Mouse (Mus musculus): ENCODE results near the gene Exoc4. TPM values are rescaled to one million over a fixed set of nuclear protein-coding genes. Genes with fewer than 3 reads are reported as not detected.

Gene Exoc4
- polyA plus RNA-seq, 1 experiment from 2014 or later: 8.8 TPM

DNA sequence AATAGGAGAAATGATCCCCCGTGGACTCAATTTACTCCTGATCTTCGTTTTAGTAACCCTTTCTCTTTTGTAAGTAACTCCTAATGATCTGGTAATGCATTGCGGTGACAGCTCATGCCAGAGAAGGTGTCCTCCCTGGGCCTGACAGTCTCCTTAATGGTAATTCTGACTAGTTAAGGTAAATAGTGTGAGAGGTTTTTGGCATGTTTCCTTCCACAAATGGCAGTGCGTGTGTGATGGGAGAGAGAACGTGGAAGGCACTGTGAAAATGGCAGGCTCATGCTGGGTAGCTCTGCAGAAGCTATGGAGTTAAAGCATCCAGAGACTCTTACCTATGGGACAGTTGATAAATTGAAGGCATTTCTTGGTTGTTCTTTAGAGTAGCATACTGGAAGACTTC lies 15.1 kb downstream of the Exoc4 start:
- Histone ChIP-seq H3K4me2 (replicated peaks; ENCODE audit: low read depth) (no peak overlapping the region), H3K9ac (ENCODE audit: low read depth, low read length) (no peak overlapping the region), H3K4me1 (replicated peaks; ENCODE audit: control insufficient read depth, insufficient read depth, low read length) (no peaks in the 10 kb centered on the region), H3K4me3 (ENCODE audit: low read depth, low read length) (no peak overlapping the region), H3K36me3 (ENCODE audit: control insufficient read depth, insufficient read depth) (peaks cover 18% of the 10 kb centered on the region), H3K27me3 (replicated peaks; ENCODE audit: control insufficient read depth, insufficient read depth, low read length) (no peaks in the 10 kb centered on the region), H3K27ac (ENCODE audit: low read depth, low read length) (no peak overlapping the region), H3K9me3 (ENCODE audit: control insufficient read depth) (no peaks in the 10 kb centered on the region)
- no peak for TF ChIP-seq CTCF (IDR thresholded peaks at IDR 0.05; ENCODE audit: low read depth)
- 63% methylated on average over 5 of the region's 5 CpGs for WGBS
- ATAC-seq: no peak

DNA sequence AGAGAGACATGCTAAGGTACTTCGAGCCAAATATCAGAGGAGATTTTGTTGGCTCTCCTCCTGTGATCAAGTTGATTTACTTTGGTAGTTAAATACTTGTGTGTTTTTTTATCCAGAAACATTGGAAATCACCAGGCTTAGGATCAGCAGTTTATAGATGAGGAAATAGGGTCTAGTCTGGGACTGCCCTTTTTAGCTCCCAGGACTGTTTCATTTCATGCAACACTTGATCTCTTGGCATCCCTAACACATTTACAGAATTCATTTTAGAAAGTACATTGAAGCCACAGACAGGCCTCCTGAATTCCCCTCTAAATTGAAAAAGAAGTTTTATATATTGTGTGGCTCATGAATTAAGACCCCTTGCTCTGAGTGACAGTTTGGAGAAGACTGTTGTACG lies 15.5 kb downstream of the Exoc4 start:
- ATAC-seq: no peak
- Histone ChIP-seq H3K9me3 (ENCODE audit: control insufficient read depth) (no peaks in the 10 kb centered on the region), H3K36me3 (ENCODE audit: control insufficient read depth, insufficient read depth) (peaks cover 20% of the 10 kb centered on the region), H3K27me3 (replicated peaks; ENCODE audit: control insufficient read depth, insufficient read depth, low read length) (no peaks in the 10 kb centered on the region), H3K4me3 (ENCODE audit: low read depth, low read length) (no peak overlapping the region), H3K27ac (ENCODE audit: low read depth, low read length) (no peak overlapping the region), H3K4me1 (replicated peaks; ENCODE audit: control insufficient read depth, insufficient read depth, low read length) (no peaks in the 10 kb centered on the region), H3K9ac (ENCODE audit: low read depth, low read length) (no peak overlapping the region), H3K4me2 (replicated peaks; ENCODE audit: low read depth) (no peak overlapping the region)
- TF ChIP-seq CTCF (IDR thresholded peaks at IDR 0.05; ENCODE audit: low read depth): no peak
- 85% methylated on average over 2 of the region's 2 CpGs for WGBS

DNA sequence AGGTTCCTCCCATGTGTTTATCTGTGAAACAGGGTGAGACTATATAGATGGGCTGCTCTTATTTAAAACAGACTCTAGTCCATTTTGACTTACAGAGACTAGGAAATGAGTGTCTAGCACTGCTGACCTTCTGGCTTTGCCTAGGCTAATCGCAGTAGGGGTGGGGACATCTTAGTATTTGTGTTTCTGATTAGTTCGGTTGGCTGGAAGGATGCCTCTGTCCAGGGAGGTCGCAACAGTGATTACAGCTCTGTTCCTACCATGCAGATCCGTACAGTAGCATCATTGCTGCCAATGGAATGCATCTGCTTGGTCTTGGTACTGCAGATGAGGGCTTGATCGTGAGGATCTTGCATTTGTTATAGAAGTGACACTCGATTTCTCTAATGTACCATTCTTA lies 18.7 kb downstream of the Exoc4 start:
- ATAC-seq: no peak
- H3K27me3 ChIP-seq (replicated peaks; ENCODE audit: control insufficient read depth, insufficient read depth, low read length): no peaks in the 10 kb centered on the region
- H3K4me3 ChIP-seq (ENCODE audit: low read depth, low read length): no peak overlapping the region
- peaks cover 18% of the 10 kb centered on the region for H3K36me3 ChIP-seq (ENCODE audit: control insufficient read depth, insufficient read depth)
- no peaks in the 10 kb centered on the region for H3K9me3 ChIP-seq (ENCODE audit: control insufficient read depth)
- H3K9ac ChIP-seq (ENCODE audit: low read depth, low read length): no peak overlapping the region
- H3K4me1 ChIP-seq (replicated peaks; ENCODE audit: control insufficient read depth, insufficient read depth, low read length): no peaks in the 10 kb centered on the region
- TF ChIP-seq CTCF (IDR thresholded peaks at IDR 0.05; ENCODE audit: low read depth): no peak
- 87% methylated on average over 6 of the region's 6 CpGs for WGBS
- H3K27ac ChIP-seq (ENCODE audit: low read depth, low read length): no peak overlapping the region
- H3K4me2 ChIP-seq (replicated peaks; ENCODE audit: low read depth): no peak overlapping the region

DNA sequence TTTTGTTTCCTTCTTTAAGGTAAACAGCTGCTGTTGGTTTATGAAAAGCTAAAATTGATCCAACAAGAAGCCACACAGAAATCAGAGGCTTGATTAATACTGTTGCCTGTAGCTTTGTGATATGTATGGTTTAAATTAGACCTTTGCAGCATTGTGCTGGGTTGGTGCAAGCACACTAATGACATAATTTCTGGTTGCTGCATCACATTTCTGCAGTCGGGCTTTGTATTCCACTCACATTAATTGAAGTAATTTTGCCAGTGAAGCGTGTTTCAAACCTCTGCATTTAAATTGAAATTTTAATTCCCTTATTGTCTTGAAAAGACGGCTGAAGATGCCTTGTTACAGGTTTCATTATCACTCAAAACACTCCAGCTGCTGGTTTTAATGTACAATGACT lies 34.6 kb downstream of the Exoc4 start:
- Histone ChIP-seq H3K4me1 (replicated peaks; ENCODE audit: control insufficient read depth, insufficient read depth, low read length) (no peaks in the 10 kb centered on the region), H3K27ac (ENCODE audit: low read depth, low read length) (no peak overlapping the region), H3K27me3 (replicated peaks; ENCODE audit: control insufficient read depth, insufficient read depth, low read length) (no peaks in the 10 kb centered on the region), H3K4me3 (ENCODE audit: low read depth, low read length) (no peak overlapping the region), H3K36me3 (ENCODE audit: control insufficient read depth, insufficient read depth) (no peaks in the 10 kb centered on the region), H3K9me3 (ENCODE audit: control insufficient read depth) (no peaks in the 10 kb centered on the region), H3K9ac (ENCODE audit: low read depth, low read length) (no peak overlapping the region), H3K4me2 (replicated peaks; ENCODE audit: low read depth) (no peak overlapping the region)
- no peak for TF ChIP-seq CTCF (IDR thresholded peaks at IDR 0.05; ENCODE audit: low read depth)
- WGBS: 85% methylated on average over 3 of the region's 3 CpGs
- ATAC-seq: no peak

DNA sequence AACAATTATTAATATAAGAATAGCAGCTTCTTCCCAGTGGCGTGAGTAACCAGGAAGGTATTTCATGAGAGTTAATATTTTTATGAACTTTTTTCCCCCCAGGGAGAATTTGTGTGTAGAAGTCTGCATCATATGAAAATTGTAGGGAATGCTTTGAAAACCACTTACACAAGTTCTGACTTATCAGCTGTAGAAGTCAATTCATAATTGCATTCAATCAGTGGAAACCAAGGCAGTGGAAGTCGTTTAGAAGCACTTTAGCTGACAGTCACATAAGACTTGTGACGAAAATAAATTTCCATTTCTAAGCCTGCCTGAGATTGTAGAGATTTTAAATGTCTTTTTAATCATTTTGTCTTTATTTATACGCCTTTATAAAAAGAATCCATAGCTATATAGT lies 35.1 kb downstream of the Exoc4 start:
- Histone ChIP-seq H3K4me2 (replicated peaks; ENCODE audit: low read depth) (no peak overlapping the region), H3K27me3 (replicated peaks; ENCODE audit: control insufficient read depth, insufficient read depth, low read length) (no peaks in the 10 kb centered on the region), H3K4me1 (replicated peaks; ENCODE audit: control insufficient read depth, insufficient read depth, low read length) (no peaks in the 10 kb centered on the region), H3K9me3 (ENCODE audit: control insufficient read depth) (no peaks in the 10 kb centered on the region), H3K36me3 (ENCODE audit: control insufficient read depth, insufficient read depth) (no peaks in the 10 kb centered on the region), H3K27ac (ENCODE audit: low read depth, low read length) (no peak overlapping the region), H3K4me3 (ENCODE audit: low read depth, low read length) (no peak overlapping the region), H3K9ac (ENCODE audit: low read depth, low read length) (no peak overlapping the region)
- WGBS: 82% methylated on average over 4 of the region's 4 CpGs
- TF ChIP-seq CTCF (IDR thresholded peaks at IDR 0.05; ENCODE audit: low read depth): no peak
- ATAC-seq: no peak

DNA sequence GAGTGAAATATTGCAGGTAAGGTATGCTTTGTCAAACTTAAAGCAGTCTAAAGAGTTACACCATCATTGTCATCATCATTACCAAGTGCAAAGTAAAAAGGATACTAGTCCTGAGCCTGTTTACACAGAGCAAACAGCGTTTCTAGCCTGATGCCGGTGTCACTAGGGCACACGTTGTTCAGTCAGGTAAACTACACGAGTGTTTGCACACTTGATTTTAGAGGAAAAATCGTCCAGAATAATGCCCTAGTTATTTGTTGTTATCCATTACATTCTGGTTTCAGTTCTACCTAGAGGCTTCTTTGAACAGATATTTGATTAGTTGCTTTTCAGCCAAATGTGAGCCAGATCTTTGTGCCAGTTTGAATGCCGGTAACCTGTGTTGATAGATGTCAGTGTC lies 37.5 kb downstream of the Exoc4 start:
- Histone ChIP-seq H3K36me3 (ENCODE audit: control insufficient read depth, insufficient read depth) (no peaks in the 10 kb centered on the region), H3K4me2 (replicated peaks; ENCODE audit: low read depth) (no peak overlapping the region), H3K27ac (ENCODE audit: low read depth, low read length) (no peak overlapping the region), H3K9me3 (ENCODE audit: control insufficient read depth) (no peaks in the 10 kb centered on the region), H3K9ac (ENCODE audit: low read depth, low read length) (no peak overlapping the region), H3K27me3 (replicated peaks; ENCODE audit: control insufficient read depth, insufficient read depth, low read length) (no peaks in the 10 kb centered on the region), H3K4me1 (replicated peaks; ENCODE audit: control insufficient read depth, insufficient read depth, low read length) (no peaks in the 10 kb centered on the region), H3K4me3 (ENCODE audit: low read depth, low read length) (no peak overlapping the region)
- TF ChIP-seq CTCF (IDR thresholded peaks at IDR 0.05; ENCODE audit: low read depth): no peak
- ATAC-seq: no peak
- WGBS: 57% methylated on average over 6 of the region's 6 CpGs

DNA sequence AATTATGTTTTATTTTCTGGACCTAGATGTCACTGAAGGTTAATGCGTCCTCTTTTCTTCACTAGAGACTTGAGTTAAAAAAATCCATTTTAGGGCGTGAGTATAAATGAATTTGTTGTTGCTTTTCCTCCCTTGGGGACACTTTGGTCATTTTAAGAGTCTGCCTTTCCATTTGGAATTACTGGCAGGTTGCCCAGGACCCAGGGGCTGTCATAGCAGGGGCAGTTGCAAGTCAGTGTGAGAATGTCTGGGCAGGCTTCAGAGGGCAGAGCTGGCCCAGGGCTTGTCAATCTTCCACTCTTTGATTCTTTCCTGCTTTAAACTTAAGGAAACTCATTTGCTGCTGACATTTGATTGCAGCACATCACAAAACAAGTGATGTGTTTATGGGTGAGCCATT lies 45.7 kb downstream of the Exoc4 start:
- no peaks in the 10 kb centered on the region for H3K4me1 ChIP-seq (replicated peaks; ENCODE audit: control insufficient read depth, insufficient read depth, low read length)
- H3K36me3 ChIP-seq (ENCODE audit: control insufficient read depth, insufficient read depth): 0 out of 2 replicates have a peak, but pooled peaks cover 9% of the 10 kb centered on the region
- no peak overlapping the region for H3K4me2 ChIP-seq (replicated peaks; ENCODE audit: low read depth)
- no peaks in the 10 kb centered on the region for H3K27me3 ChIP-seq (replicated peaks; ENCODE audit: control insufficient read depth, insufficient read depth, low read length)
- 70% methylated on average over 2 of the region's 2 CpGs for WGBS
- H3K27ac ChIP-seq (ENCODE audit: low read depth, low read length): no peak overlapping the region
- H3K9me3 ChIP-seq (ENCODE audit: control insufficient read depth): no peaks in the 10 kb centered on the region
- no peak overlapping the region for H3K4me3 ChIP-seq (ENCODE audit: low read depth, low read length)
- no peak for ATAC-seq
- TF ChIP-seq CTCF (IDR thresholded peaks at IDR 0.05; ENCODE audit: low read depth): no peak
- H3K9ac ChIP-seq (ENCODE audit: low read depth, low read length): no peak overlapping the region
